Mouse (Mus musculus) kidney, embryonic 15.5 days (tissue): Measurements from ENCODE around the gene Olfr654. TPM values are rescaled to one million over a fixed set of nuclear protein-coding genes. Genes with fewer than 3 reads are reported as not detected.

Experiments
- polyA plus RNA-seq: library from polyadenylated mRNA; unstranded; fragments of >200 nt; fragmentation: Nextera tagmentation; extraction: Ambion mirVana; gene quantifications from 2 replicates; pipeline ENCODE4 v1.2.1, GENCODE M21; 2015

Olfr654 gene
- polyA plus RNA-seq, 1 experiment from 2014 or later, result not detected

Other genes starting within 250 kb of the Olfr654 start
- 2.2 and 2.3 TPM in 2 replicates for gene Trim12c, start 233.7 kb upstream of the Olfr654 start, polyA plus RNA-seq
- 0.09 TPM in 1 of 2 replicates, not detected in the other for gene Trim30b, start 217.1 kb upstream of the Olfr654 start, polyA plus RNA-seq
- gene Trim30c, start 186.2 kb upstream of the Olfr654 start, polyA plus RNA-seq, result 0.12 and 0.22 TPM in 2 replicates
- 1.1 and 1.3 TPM in 2 replicates for gene Trim30a, start 121.8 kb upstream of the Olfr654 start, polyA plus RNA-seq
- gene Trim30d, start 79.2 kb upstream of the Olfr654 start, polyA plus RNA-seq, result 0.31 and 0.45 TPM in 2 replicates
- not detected in 2 replicates for gene Olfr651, start 36.9 kb upstream of the Olfr654 start, polyA plus RNA-seq
- gene Olfr652, start 26.1 kb upstream of the Olfr654 start, polyA plus RNA-seq, result not detected in 2 replicates
- not detected in 2 replicates for gene Olfr653, start 9.7 kb upstream of the Olfr654 start, polyA plus RNA-seq
- gene Olfr655, start 14.8 kb downstream of the Olfr654 start, polyA plus RNA-seq, result not detected in 2 replicates
- not detected in 2 replicates for gene Olfr656, start 26.9 kb downstream of the Olfr654 start, polyA plus RNA-seq
- gene Olfr657, start 37.8 kb downstream of the Olfr654 start, polyA plus RNA-seq, result not detected in 2 replicates
- not detected in 2 replicates for gene Olfr658, start 60.3 kb downstream of the Olfr654 start, polyA plus RNA-seq
- not detected in 2 replicates for gene Olfr659, start 79.7 kb downstream of the Olfr654 start, polyA plus RNA-seq
- gene Olfr661, start 99.5 kb downstream of the Olfr654 start, polyA plus RNA-seq, result not detected in 2 replicates
- not detected in 2 replicates for gene Usp17le, start 190.4 kb downstream of the Olfr654 start, polyA plus RNA-seq